Mouse (Mus musculus): ENCODE data around the gene Cntnap2. TPM values are rescaled to one million over a fixed set of nuclear protein-coding genes. Genes with fewer than 3 reads are reported as not detected.
"Not testable (repeated sequence)": the region's sequence is repeated elsewhere in the genome, so short reads cannot be mapped to it uniquely, and the experiment has no call there.

Gene Cntnap2
- polyA plus RNA-seq, 2 experiments: 1.5 to 2.5 TPM

DNA sequence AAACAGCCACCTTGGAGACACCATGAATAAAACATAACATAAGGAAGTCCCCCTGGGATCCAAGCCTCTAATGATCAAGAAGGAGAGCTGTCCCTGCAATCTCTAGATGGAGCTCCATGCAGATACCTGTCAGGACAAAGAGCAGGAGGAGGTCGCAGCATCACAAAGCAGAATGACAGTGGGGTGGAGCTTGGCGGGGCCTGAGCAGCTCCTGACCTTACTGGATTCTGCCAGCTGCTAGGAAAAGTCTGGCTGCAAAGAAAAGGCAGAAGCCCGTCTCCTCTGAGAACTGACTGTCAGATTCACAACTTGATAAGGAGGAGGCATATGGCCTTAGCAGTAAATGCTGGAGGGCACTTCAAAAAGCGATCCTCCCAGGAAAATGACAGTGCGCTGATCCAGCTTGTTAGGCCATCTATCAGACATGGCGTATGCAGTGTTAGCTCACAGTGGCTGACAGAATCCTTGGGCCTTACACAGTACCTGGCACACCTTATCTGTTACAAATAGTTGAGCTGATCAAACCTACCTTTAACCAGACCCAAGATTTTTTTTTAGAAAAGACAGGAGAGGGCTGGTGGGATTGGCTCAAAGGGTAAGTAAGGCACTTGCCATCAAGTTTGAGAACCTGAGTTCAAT lies 2050.5 kb downstream of the Cntnap2 start:
- Histone ChIP-seq H3K4me2 (replicated peaks; ENCODE audit: low read depth, low read length, severe bottlenecking) (no peak overlapping the region), H3K4me1 (ENCODE audit: control insufficient read depth, insufficient read depth, low read length) (no peaks in the 10 kb centered on the region), H3K27ac (replicated peaks; ENCODE audit: low read depth, low read length) (no peak overlapping the region), H3K4me3 (replicated peaks; ENCODE audit: low read length) (no peak overlapping the region), H3K27me3 (ENCODE audit: control insufficient read depth, insufficient read depth, low read length) (no peaks in the 10 kb centered on the region), H3K36me3 (ENCODE audit: control insufficient read depth, insufficient read depth, low read length) (no peaks in the 10 kb centered on the region), H3K9ac (ENCODE audit: low read depth, low read length, severe bottlenecking) (no peak overlapping the region), H3K9me3 (ENCODE audit: control insufficient read depth, low read length) (no peaks in the 10 kb centered on the region)
- no peak for TF ChIP-seq POLR2A (IDR thresholded peaks at IDR 0.05; ENCODE audit: borderline replicate concordance, extremely low read depth, insufficient read depth, insufficient read length)
- 35% methylated on average over 6 of the region's 6 CpGs for WGBS
- DNase-seq (ENCODE audit: low spot score): no peak
- no peak for ATAC-seq (ENCODE audit: low FRiP score, low read depth)

- H3K9ac ChIP-seq (ENCODE audit: low read depth, low read length, severe bottlenecking); H3K36me3 ChIP-seq (ENCODE audit: control insufficient read depth, insufficient read depth, low read length); H3K27me3 ChIP-seq (ENCODE audit: control insufficient read depth, insufficient read depth, low read length); H3K4me3 ChIP-seq (replicated peaks; ENCODE audit: low read length); H3K4me1 ChIP-seq (ENCODE audit: control insufficient read depth, insufficient read depth, low read length); H3K9me3 ChIP-seq (ENCODE audit: control insufficient read depth, low read length); ATAC-seq (ENCODE audit: low FRiP score, low read depth); DNase-seq (ENCODE audit: low spot score); H3K4me2 ChIP-seq (replicated peaks; ENCODE audit: low read depth, low read length, severe bottlenecking); H3K27ac ChIP-seq (replicated peaks; ENCODE audit: low read depth, low read length): not testable (repeated sequence)
- no CpG with 5 or more reads among the region's 1 CpGs for WGBS
Observed at GRCm38 (mm10) chr6:47134063-47134462, 2074.9 kb downstream of the Cntnap2 start.

- WGBS: no CpG with 5 or more reads among the region's 1 CpGs
- H3K27ac ChIP-seq (replicated peaks; ENCODE audit: low read depth, low read length); H3K9me3 ChIP-seq (ENCODE audit: control insufficient read depth, low read length); H3K4me3 ChIP-seq (replicated peaks; ENCODE audit: low read length); ATAC-seq (ENCODE audit: low FRiP score, low read depth); H3K4me2 ChIP-seq (replicated peaks; ENCODE audit: low read depth, low read length, severe bottlenecking); DNase-seq (ENCODE audit: low spot score); H3K9ac ChIP-seq (ENCODE audit: low read depth, low read length, severe bottlenecking); H3K4me1 ChIP-seq (ENCODE audit: control insufficient read depth, insufficient read depth, low read length); H3K36me3 ChIP-seq (ENCODE audit: control insufficient read depth, insufficient read depth, low read length); H3K27me3 ChIP-seq (ENCODE audit: control insufficient read depth, insufficient read depth, low read length): not testable (repeated sequence)
Observed at GRCm38 (mm10) chr6:47153018-47153417, 2093.9 kb downstream of the Cntnap2 start.

GRCm38 (mm10) chr6:47174580-47175294 lies 2115.6 kb downstream of the Cntnap2 start:
- not testable (repeated sequence) for DNase-seq (ENCODE audit: low spot score); ATAC-seq (ENCODE audit: low FRiP score, low read depth); H3K36me3 ChIP-seq (ENCODE audit: control insufficient read depth, insufficient read depth, low read length); H3K4me2 ChIP-seq (replicated peaks; ENCODE audit: low read depth, low read length, severe bottlenecking); H3K9ac ChIP-seq (ENCODE audit: low read depth, low read length, severe bottlenecking); H3K9me3 ChIP-seq (ENCODE audit: control insufficient read depth, low read length); H3K27ac ChIP-seq (replicated peaks; ENCODE audit: low read depth, low read length); H3K4me1 ChIP-seq (ENCODE audit: control insufficient read depth, insufficient read depth, low read length); H3K27me3 ChIP-seq (ENCODE audit: control insufficient read depth, insufficient read depth, low read length); H3K4me3 ChIP-seq (replicated peaks; ENCODE audit: low read length)
- 51% methylated on average over 8 of the region's 8 CpGs for WGBS

DNA sequence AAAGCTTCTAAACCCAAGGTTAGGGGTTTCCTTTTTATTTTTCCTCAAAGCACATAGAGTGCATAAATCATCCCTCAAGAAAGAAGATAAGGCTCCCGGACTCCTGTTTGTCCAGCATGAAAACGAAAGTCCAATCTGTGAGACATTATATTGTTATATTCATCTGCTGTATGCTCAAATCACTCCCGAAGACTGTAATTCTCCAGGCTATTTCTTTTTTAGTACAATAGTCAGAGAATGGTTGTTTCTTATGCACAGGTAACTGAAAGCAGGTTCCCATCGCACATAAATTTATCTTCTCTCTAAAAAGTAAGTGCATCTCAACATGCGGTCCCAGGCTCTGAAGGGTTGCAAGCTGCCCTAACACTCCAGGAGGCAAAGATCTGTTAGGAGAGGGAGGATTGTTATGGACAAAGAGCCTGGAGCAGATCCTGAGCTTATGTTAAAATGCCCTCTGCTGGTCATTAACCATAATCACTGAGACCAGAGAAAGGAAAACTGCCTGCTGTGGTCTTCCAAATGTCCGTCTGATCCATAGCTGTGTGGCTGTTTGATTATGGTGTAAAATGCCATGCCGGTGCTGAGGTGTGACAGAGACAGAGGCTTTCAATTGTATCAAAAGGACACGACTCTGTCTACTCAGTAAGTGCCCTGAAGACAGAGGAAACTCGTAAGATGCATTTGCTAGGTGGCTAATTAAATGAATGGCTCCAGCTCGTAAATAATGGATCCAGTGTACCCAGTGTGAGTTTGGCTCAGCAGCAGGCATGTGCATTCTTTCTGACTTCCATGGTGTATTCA lies 2116.4 kb downstream of the Cntnap2 start:
- not testable (repeated sequence) for H3K4me1 ChIP-seq (ENCODE audit: control insufficient read depth, insufficient read depth, low read length); H3K27ac ChIP-seq (replicated peaks; ENCODE audit: low read depth, low read length); H3K27me3 ChIP-seq (ENCODE audit: control insufficient read depth, insufficient read depth, low read length); H3K9me3 ChIP-seq (ENCODE audit: control insufficient read depth, low read length); H3K4me2 ChIP-seq (replicated peaks; ENCODE audit: low read depth, low read length, severe bottlenecking); H3K4me3 ChIP-seq (replicated peaks; ENCODE audit: low read length); H3K36me3 ChIP-seq (ENCODE audit: control insufficient read depth, insufficient read depth, low read length); ATAC-seq (ENCODE audit: low FRiP score, low read depth)
- peak overlapping the region; percentile 16; the same call in 1 of the 2 replicates for H3K9ac ChIP-seq (ENCODE audit: low read depth, low read length, severe bottlenecking)
- peak; percentile 56 for DNase-seq (ENCODE audit: low spot score)
- WGBS: 14% methylated on average over 10 of the region's 10 CpGs

- H3K27me3 ChIP-seq (ENCODE audit: control insufficient read depth, insufficient read depth, low read length); H3K4me3 ChIP-seq (replicated peaks; ENCODE audit: low read length); ATAC-seq (ENCODE audit: low FRiP score, low read depth); H3K27ac ChIP-seq (replicated peaks; ENCODE audit: low read depth, low read length); H3K9me3 ChIP-seq (ENCODE audit: control insufficient read depth, low read length); H3K4me2 ChIP-seq (replicated peaks; ENCODE audit: low read depth, low read length, severe bottlenecking); H3K4me1 ChIP-seq (ENCODE audit: control insufficient read depth, insufficient read depth, low read length); H3K9ac ChIP-seq (ENCODE audit: low read depth, low read length, severe bottlenecking); DNase-seq (ENCODE audit: low spot score); H3K36me3 ChIP-seq (ENCODE audit: control insufficient read depth, insufficient read depth, low read length): not testable (repeated sequence)
- 60% methylated on average over 3 of the region's 3 CpGs for WGBS
Observed at GRCm38 (mm10) chr6:47176157-47176555, 2117.0 kb downstream of the Cntnap2 start.

DNA sequence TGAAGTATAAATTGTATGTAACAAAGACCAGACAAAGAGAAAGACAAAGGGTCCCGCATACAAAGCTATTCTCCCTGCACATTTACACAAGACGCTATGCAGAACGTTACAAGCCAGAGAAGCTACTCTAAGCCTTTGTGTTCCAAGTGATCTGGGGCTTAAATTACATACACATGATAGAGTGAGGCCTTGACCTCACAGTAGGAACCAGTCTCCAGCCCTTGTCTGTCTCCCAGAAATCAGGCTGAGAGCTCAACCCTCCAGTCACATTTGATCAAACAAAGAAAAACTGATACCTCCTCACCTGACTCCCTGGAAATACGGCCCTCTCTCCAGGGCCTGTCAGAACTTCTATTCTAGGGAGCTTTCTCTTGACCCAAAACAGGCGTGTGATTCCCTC lies 2122.2 kb downstream of the Cntnap2 start:
- H3K4me3 ChIP-seq (replicated peaks; ENCODE audit: low read length); H3K4me1 ChIP-seq (ENCODE audit: control insufficient read depth, insufficient read depth, low read length); ATAC-seq (ENCODE audit: low FRiP score, low read depth); H3K9ac ChIP-seq (ENCODE audit: low read depth, low read length, severe bottlenecking); H3K4me2 ChIP-seq (replicated peaks; ENCODE audit: low read depth, low read length, severe bottlenecking); H3K36me3 ChIP-seq (ENCODE audit: control insufficient read depth, insufficient read depth, low read length); H3K9me3 ChIP-seq (ENCODE audit: control insufficient read depth, low read length); DNase-seq (ENCODE audit: low spot score); H3K27ac ChIP-seq (replicated peaks; ENCODE audit: low read depth, low read length); H3K27me3 ChIP-seq (ENCODE audit: control insufficient read depth, insufficient read depth, low read length): not testable (repeated sequence)
- 70% methylated on average over 5 of the region's 5 CpGs for WGBS

Measured in limb, embryonic 14.5 days (tissue).